Mouse (Mus musculus): Measurements from ENCODE around the gene Krtap9-3. TPM values are rescaled to one million over a fixed set of nuclear protein-coding genes. Genes with fewer than 3 reads are reported as not detected.

Gene Krtap9-3
- polyA plus RNA-seq, 1 experiment from 2014 or later: not detected

DNA sequence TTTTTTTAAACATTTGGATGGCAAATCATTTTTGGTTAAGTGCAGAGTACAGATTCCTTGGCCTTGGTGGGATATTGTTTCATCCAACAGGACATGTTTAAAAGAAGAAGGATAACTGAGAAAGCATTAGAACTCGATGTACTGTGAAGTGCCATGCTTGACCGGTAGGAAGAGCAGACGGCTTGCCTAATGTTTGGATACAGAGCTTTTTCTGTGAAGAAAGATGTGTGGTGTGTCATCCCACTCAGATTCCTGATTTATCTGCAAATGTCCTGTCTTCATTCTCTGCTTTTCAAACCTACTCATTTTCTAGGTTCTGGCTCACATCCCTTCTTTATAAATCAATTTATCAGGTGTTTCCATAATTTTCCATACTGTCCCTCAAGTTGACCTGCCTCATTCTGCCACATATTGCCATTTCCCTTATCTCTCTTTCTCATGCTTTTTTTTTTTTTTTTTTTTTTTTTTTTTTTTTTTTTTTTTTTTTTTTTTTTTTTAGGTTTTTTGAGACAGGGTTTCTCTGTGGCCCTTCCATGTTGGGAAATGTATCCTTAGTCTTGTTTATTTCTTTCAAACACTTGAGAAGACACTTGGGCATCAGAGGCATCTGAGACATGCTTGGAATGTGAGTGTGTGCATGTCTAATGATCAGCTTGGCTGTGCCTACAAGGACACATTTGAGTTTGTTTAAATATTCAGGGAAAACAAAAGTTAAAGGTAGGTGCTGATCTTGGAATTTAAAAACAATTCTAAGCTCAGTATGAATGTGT is 39.7 kb downstream of the Krtap9-3 start:
- no peak overlapping the region for H3K27ac ChIP-seq (replicated peaks)
- 82% methylated on average over 3 of the region's 3 CpGs for WGBS
- no peak overlapping the region for H3K4me3 ChIP-seq
- H3K36me3 ChIP-seq: no peaks in the 10 kb centered on the region
- no peaks in the 10 kb centered on the region for H3K4me1 ChIP-seq
- H3K9me3 ChIP-seq (replicated peaks): no peaks in the 10 kb centered on the region
- no peak for DNase-seq (ENCODE audit: low spot score)
- H3K27me3 ChIP-seq (ENCODE audit: low read depth, poor library complexity, severe bottlenecking): no peaks in the 10 kb centered on the region

DNA sequence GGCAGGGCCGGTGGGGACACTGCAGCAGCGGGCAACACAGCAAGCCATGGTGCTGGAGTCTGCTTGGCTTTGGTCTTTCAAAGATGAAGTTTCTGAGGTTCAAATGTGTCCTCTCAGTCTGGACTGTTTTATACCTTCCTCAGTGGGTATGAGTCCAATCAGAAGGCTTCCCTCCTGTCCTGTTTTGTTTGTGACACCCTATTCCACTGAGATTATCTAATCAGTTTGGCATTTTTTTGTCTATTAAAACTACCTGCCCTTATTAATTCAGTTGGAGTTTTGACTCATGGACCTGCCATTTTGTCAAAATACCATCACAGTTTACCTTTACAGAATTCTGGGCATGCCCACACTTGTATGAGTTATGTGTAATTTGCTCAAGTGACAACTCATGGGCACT is 41.2 kb downstream of the Krtap9-3 start, which contains the start of gene Krtap3-2:
Gene Krtap3-2 (minus strand): TSS at position 101 of the 400 bp plus-strand sequence.
- no peak within 1 kb of the TSS for H3K4me3 ChIP-seq
- no peak within 1 kb of the TSS for H3K27ac ChIP-seq (replicated peaks)
- no peaks in the 10 kb centered on the region for H3K27me3 ChIP-seq (ENCODE audit: low read depth, poor library complexity, severe bottlenecking)
- H3K4me1 ChIP-seq: no peaks in the 10 kb centered on the region
- 89% methylated on average over 2 of the region's 2 CpGs for WGBS
- H3K36me3 ChIP-seq: no peaks in the 10 kb centered on the region
- no peaks in the 10 kb centered on the region for H3K9me3 ChIP-seq (replicated peaks)
- DNase-seq (ENCODE audit: low spot score): no peak

DNA sequence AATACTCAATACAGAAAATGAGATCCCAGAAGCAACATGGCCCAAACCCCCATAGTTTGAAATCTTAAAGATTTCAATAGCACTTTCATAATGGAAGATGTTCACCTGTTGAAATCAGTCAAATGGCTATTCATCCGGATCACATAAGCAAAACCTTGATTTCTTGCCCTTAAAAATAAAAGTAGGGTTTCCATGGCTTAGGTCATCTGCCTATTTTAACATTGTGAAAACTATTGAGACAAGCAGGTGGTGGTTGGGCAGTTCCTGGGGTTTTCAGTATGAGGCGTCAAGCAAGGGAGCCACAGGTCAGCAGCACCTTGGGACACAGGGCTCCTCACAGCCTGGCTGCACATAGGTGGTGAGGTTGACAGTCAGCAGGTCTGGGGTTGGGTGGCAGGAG is 41.7 kb downstream of the Krtap9-3 start:
- H3K4me1 ChIP-seq: no peaks in the 10 kb centered on the region
- WGBS: 86% methylated on average over 2 of the region's 2 CpGs

DNA sequence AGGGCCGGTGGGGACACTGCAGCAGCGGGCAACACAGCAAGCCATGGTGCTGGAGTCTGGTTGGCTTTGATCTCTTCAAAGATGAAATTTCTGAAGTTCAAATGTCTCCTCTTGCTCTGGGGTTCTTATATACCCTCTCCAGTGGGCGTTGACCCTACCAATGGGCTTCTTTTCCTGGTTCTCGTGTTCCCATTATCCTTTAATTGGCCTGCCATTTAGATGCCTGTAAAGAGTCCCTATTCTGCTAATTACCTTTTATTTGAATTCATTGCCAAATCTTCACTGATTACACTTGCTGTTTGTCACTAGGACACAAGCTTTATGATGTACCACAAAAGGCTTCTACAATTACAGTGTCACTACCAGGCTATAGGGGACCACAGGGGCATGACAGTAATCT is 47.1 kb downstream of the Krtap9-3 start, which contains the start of gene Krtap3-3:
Gene Krtap3-3 (minus strand): TSS at position 101 of the 400 bp plus-strand sequence.
- Histone ChIP-seq H3K9me3 (replicated peaks) (no peaks in the 10 kb centered on the region), H3K4me3 (no peak within 1 kb of the TSS), H3K27me3 (ENCODE audit: low read depth, poor library complexity, severe bottlenecking) (no peaks in the 10 kb centered on the region), H3K4me1 (no peaks in the 10 kb centered on the region), H3K36me3 (no peaks in the 10 kb centered on the region), H3K27ac (replicated peaks) (no peak within 1 kb of the TSS)
- no peak for DNase-seq (ENCODE audit: low spot score)
- 88% methylated on average over 4 of the region's 4 CpGs for WGBS

More for the DNA sequence above, 41.7 kb downstream of the Krtap9-3 start:
- DNase-seq (ENCODE audit: low spot score): no peak
- Histone ChIP-seq H3K27me3 (ENCODE audit: low read depth, poor library complexity, severe bottlenecking) (no peaks in the 10 kb centered on the region), H3K36me3 (no peaks in the 10 kb centered on the region), H3K9me3 (replicated peaks) (no peaks in the 10 kb centered on the region), H3K4me3 (no peak overlapping the region), H3K27ac (replicated peaks) (no peak overlapping the region)

DNA sequence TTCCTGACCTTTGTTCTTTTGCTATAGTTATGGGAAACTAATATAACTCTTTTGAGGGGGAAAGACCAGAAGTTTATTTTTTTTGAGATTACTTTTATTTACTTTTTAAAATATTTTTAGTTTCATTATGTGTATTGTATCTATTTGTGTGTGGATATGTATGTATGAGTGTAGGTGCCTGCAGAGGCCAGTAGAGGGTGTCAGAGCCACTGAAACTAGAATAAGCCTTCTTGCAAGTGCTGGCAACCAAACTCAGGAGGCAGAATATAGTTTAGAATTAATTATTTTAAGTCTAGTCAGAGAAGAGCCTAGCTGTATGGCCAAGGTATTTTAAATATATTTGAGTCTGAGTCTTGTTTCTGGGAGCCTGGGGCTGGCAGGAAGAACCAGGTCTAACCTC is 50.0 kb downstream of the Krtap9-3 start:
- Histone ChIP-seq H3K9me3 (replicated peaks) (no peaks in the 10 kb centered on the region), H3K4me3 (no peak overlapping the region), H3K36me3 (no peaks in the 10 kb centered on the region), H3K27ac (replicated peaks) (no peak overlapping the region), H3K4me1 (no peaks in the 10 kb centered on the region), H3K27me3 (ENCODE audit: low read depth, poor library complexity, severe bottlenecking) (no peaks in the 10 kb centered on the region)
- DNase-seq (ENCODE audit: low spot score): no peak

Other genes starting within 250 kb of the Krtap9-3 start
- not detected in 2 replicates for gene Krt27, start 247.0 kb downstream of the Krtap9-3 start, polyA plus RNA-seq (2016; fragmentation: Nextera tagmentation; extraction: Ambion mirVana)
- 0.21 and 0.32 TPM in 2 replicates for gene Krt28, start 223.2 kb downstream of the Krtap9-3 start, polyA plus RNA-seq (2016; fragmentation: Nextera tagmentation; extraction: Ambion mirVana)
- gene Krt10, start 208.7 kb downstream of the Krtap9-3 start, polyA plus RNA-seq (2016; fragmentation: Nextera tagmentation; extraction: Ambion mirVana): 24.0 and 27.6 TPM in 2 replicates
- not detected in 2 replicates for gene Krt12, start 175.8 kb downstream of the Krtap9-3 start, polyA plus RNA-seq (2016; fragmentation: Nextera tagmentation; extraction: Ambion mirVana)
- gene Krt20, start 160.0 kb downstream of the Krtap9-3 start, polyA plus RNA-seq (2016; fragmentation: Nextera tagmentation; extraction: Ambion mirVana): 0.65 and 0.68 TPM in 2 replicates
- not detected in 2 replicates for gene Krt23, start 105.0 kb downstream of the Krtap9-3 start, polyA plus RNA-seq (2016; fragmentation: Nextera tagmentation; extraction: Ambion mirVana)
- gene Krt39, start 76.8 kb downstream of the Krtap9-3 start, polyA plus RNA-seq (2016; fragmentation: Nextera tagmentation; extraction: Ambion mirVana): not detected in 2 replicates
- gene Krt40, start 54.9 kb downstream of the Krtap9-3 start, polyA plus RNA-seq (2016; fragmentation: Nextera tagmentation; extraction: Ambion mirVana): not detected in 2 replicates
- not detected in 2 replicates for gene Krtap3-3, start 47.2 kb downstream of the Krtap9-3 start, polyA plus RNA-seq (2016; fragmentation: Nextera tagmentation; extraction: Ambion mirVana)
- gene Krtap3-2, start 41.3 kb downstream of the Krtap9-3 start, polyA plus RNA-seq (2016; fragmentation: Nextera tagmentation; extraction: Ambion mirVana): not detected in 2 replicates
- gene Gm11939, start 38.6 kb downstream of the Krtap9-3 start, polyA plus RNA-seq (2016; fragmentation: Nextera tagmentation; extraction: Ambion mirVana): not detected in 2 replicates
- gene Krtap3-1, start 31.5 kb downstream of the Krtap9-3 start, polyA plus RNA-seq (2016; fragmentation: Nextera tagmentation; extraction: Ambion mirVana): not detected in 2 replicates
- not detected in 2 replicates for gene Krtap1-5, start 17.1 kb downstream of the Krtap9-3 start, polyA plus RNA-seq (2016; fragmentation: Nextera tagmentation; extraction: Ambion mirVana)
- not detected in 2 replicates for gene Krtap1-4, start 14.5 kb downstream of the Krtap9-3 start, polyA plus RNA-seq (2016; fragmentation: Nextera tagmentation; extraction: Ambion mirVana)
- gene Krtap1-3, start 6.8 kb downstream of the Krtap9-3 start, polyA plus RNA-seq (2016; fragmentation: Nextera tagmentation; extraction: Ambion mirVana): not detected in 2 replicates
- not detected in 2 replicates for gene Gm11938, start 5.2 kb upstream of the Krtap9-3 start, polyA plus RNA-seq (2016; fragmentation: Nextera tagmentation; extraction: Ambion mirVana)
- not detected in 2 replicates for gene Gm11937, start 12.1 kb upstream of the Krtap9-3 start, polyA plus RNA-seq (2016; fragmentation: Nextera tagmentation; extraction: Ambion mirVana)
- gene Krtap2-4, start 16.7 kb upstream of the Krtap9-3 start, polyA plus RNA-seq (2016; fragmentation: Nextera tagmentation; extraction: Ambion mirVana): not detected in 2 replicates
- not detected in 2 replicates for gene Gm11562, start 22.3 kb upstream of the Krtap9-3 start, polyA plus RNA-seq (2016; fragmentation: Nextera tagmentation; extraction: Ambion mirVana)
- gene Krtap4-1, start 30.1 kb upstream of the Krtap9-3 start, polyA plus RNA-seq (2016; fragmentation: Nextera tagmentation; extraction: Ambion mirVana): not detected in 2 replicates
- gene Krtap4-2, start 37.0 kb upstream of the Krtap9-3 start, polyA plus RNA-seq (2016; fragmentation: Nextera tagmentation; extraction: Ambion mirVana): not detected in 2 replicates
- not detected in 2 replicates for gene Krtap4-7, start 46.0 kb upstream of the Krtap9-3 start, polyA plus RNA-seq (2016; fragmentation: Nextera tagmentation; extraction: Ambion mirVana)
- gene Gm11555, start 52.1 kb upstream of the Krtap9-3 start, polyA plus RNA-seq (2016; fragmentation: Nextera tagmentation; extraction: Ambion mirVana): not detected in 2 replicates
- gene Gm11563, start 60.9 kb upstream of the Krtap9-3 start, polyA plus RNA-seq (2016; fragmentation: Nextera tagmentation; extraction: Ambion mirVana): not detected in 2 replicates
- not detected in 2 replicates for gene Krtap4-6, start 67.9 kb upstream of the Krtap9-3 start, polyA plus RNA-seq (2016; fragmentation: Nextera tagmentation; extraction: Ambion mirVana)
- not detected in 2 replicates for gene Gm14190, start 92.6 kb upstream of the Krtap9-3 start, polyA plus RNA-seq (2016; fragmentation: Nextera tagmentation; extraction: Ambion mirVana)
- not detected in 2 replicates for gene Gm14180, start 136.2 kb upstream of the Krtap9-3 start, polyA plus RNA-seq (2016; fragmentation: Nextera tagmentation; extraction: Ambion mirVana)
- gene Gm11595, start 174.8 kb upstream of the Krtap9-3 start, polyA plus RNA-seq (2016; fragmentation: Nextera tagmentation; extraction: Ambion mirVana): not detected in 2 replicates
- gene Krtap4-8, start 182.6 kb upstream of the Krtap9-3 start, polyA plus RNA-seq (2016; fragmentation: Nextera tagmentation; extraction: Ambion mirVana): not detected in 2 replicates
- gene Krtap4-9, start 187.1 kb upstream of the Krtap9-3 start, polyA plus RNA-seq (2016; fragmentation: Nextera tagmentation; extraction: Ambion mirVana): not detected in 2 replicates
- gene Gm11596, start 195.4 kb upstream of the Krtap9-3 start, polyA plus RNA-seq (2016; fragmentation: Nextera tagmentation; extraction: Ambion mirVana): not detected in 2 replicates
- gene Gm11569, start 200.8 kb upstream of the Krtap9-3 start, polyA plus RNA-seq (2016; fragmentation: Nextera tagmentation; extraction: Ambion mirVana): not detected in 2 replicates
- gene Gm11554, start 206.3 kb upstream of the Krtap9-3 start, polyA plus RNA-seq (2016; fragmentation: Nextera tagmentation; extraction: Ambion mirVana): not detected in 2 replicates
- gene Krtap4-13, start 211.8 kb upstream of the Krtap9-3 start, polyA plus RNA-seq (2016; fragmentation: Nextera tagmentation; extraction: Ambion mirVana): not detected in 2 replicates
- not detected in 2 replicates for gene Gm11564, start 217.6 kb upstream of the Krtap9-3 start, polyA plus RNA-seq (2016; fragmentation: Nextera tagmentation; extraction: Ambion mirVana)
- not detected in 2 replicates for gene 2300003K06Rik, start 240.0 kb upstream of the Krtap9-3 start, polyA plus RNA-seq (2016; fragmentation: Nextera tagmentation; extraction: Ambion mirVana)